Mouse (Mus musculus): Measurements from ENCODE around the gene Pla2g1b. TPM values are rescaled to one million over a fixed set of nuclear protein-coding genes. Genes with fewer than 3 reads are reported as not detected.

Gene Pla2g1b
- polyA plus RNA-seq, 1 experiment: not detected

DNA sequence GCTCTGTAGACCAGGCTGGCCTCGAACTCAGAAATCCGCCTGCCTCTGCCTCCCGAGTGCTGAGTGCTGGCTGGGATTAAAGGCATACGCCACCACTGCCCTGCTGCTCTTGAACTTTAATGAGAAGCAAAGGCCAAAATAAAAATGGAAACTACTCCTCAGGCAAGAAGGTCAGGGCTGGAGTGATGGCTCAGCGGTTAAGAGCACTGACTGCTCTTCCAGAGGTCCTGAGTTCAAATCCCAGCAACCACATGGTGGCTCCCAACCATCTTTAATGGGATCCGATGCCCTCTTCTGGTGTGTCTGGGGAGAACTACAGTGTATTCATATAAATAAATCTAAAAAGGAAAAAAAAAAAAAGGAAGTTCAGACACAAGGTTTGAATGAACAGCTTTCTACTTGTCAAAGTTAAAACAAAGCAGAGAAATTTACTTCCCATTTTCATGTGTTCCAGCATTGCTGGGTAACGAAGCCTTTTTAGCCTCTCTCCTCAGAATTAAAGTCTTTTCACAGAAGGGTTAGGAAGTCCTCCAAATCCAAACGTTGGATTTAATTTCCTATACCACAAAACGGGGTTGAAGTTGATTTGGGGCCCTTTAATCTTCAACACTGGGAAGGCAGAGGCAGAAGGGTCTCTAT is 22.0 kb downstream of the Pla2g1b start:
- TF ChIP-seq GATA1 (IDR thresholded peaks at IDR 0.05; ENCODE audit: low read length): no peak

DNA sequence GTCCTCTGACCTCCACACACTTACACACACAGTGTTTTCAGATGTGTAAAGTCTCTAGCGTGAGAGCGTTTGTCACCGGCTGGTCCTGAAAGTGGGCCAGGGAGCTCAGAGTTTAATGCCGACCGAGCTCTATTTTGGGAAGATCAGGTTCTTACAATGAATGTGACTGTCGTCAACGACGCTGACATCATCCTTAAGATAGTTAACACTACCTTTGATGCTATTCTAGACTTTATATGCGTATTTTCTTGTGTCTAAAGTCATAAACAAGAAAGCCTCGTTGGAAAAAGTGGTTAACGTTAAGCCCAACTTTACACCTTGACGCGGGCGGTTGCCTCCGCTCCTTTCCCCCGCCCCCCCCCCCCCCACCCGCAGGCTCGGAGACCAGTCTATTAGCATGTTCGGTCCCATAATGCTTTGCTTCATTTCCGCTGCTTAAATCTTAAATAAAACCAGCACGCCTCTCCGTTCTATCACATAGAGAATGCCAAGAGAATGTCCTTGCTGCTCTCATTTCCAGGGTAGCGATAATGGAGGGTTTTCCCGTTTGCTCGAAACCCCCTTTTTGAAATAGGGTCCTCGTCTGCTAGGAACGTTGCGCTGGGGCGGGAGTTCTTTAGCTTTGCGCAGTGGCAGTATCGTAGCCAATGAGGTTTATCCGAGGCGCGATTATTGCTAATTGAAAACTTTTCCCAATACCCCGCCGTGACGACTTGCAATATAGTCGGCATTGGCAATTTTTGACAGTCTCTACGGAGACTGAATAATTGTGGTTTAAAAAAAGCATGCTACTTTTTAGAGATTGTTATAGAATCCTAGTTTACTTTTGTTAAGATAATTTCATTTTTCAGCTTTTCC is 23.0 kb downstream of the Pla2g1b start:
- TF ChIP-seq GATA1 (IDR thresholded peaks at IDR 0.05; ENCODE audit: low read length): no peak

DNA sequence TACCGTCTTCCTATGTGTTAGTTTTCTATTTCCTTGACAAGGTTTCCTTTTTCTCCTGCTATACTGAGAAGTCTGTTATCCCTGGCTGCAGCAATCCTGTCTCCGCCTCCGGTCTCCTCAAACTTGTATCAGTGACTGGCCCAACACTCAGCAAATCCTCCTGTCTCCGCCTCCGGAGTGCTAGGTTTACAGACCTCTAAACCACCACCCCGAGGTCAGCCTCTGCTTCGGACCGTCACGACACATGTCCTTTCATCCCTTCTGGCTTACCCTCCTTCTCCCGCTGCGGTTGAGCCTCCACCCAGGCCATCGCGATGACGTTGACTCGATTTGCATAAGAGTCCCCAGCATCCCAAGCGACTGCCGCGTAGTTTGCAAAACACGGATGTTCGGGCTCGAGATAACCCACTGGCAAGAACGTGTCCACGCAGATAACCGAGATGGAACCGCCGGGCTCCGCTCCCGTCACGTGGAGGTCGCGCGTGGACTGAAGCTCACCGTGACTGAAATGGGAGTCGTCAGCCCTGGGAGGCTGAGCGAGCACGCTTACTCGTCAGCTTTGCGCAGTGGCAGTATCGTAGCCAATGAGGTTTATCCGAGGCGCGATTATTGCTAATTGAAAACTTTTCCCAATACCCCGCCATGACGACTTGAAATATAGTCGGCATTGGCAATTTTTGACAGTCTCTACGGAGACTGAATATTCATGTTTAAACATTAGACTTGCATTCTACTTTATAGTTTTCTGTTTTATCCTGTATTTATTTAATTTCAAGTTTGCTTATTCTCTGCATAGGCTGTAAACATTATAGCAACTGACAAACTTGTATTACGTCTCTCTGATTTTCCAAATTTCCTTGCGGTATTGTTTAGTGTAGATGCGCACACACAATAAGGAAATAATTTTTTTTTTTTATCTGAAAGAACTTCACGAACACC is 23.9 kb downstream of the Pla2g1b start:
- TF ChIP-seq GATA1 (IDR thresholded peaks at IDR 0.05; ENCODE audit: low read length): no peak

DNA sequence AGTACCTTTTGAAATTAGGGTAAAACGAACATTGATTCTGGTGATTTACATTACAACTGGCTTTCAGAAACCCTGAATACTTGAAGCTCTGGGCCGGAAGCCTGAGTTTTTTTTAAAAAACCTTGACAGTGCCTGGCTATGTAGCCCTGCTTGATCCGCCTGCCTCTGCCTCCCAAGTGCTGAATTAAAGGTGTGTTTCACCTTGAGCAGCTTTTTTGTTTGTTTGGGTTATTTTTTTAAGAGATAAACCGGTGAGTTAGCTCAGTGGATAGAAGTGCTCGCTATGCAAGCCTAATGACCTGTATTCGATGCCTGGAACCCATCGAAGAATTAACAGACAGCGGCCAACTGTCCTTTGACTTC is 24.6 kb downstream of the Pla2g1b start:
- TF ChIP-seq GATA1 (IDR thresholded peaks at IDR 0.05; ENCODE audit: low read length): no peak

DNA sequence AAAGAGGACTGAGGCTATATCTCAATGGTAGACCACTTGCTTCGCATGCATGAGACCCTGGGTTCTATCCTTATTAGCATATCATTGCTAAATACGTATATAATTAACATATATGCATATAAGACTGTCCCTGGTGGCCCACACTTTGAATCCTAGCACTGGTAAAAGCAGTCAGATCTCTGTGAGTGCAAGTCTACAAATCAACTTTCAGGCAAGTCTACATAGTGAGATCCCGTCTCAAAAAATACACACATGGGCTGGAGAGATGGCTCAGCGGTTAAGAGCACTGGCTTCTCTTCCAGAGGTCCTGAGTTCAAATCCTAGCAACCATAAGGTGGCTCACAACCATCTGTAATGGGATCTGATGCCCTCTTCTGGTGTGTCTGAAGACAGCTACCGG is 25.0 kb downstream of the Pla2g1b start:
- TF ChIP-seq GATA1 (IDR thresholded peaks at IDR 0.05; ENCODE audit: low read length): no peak

DNA sequence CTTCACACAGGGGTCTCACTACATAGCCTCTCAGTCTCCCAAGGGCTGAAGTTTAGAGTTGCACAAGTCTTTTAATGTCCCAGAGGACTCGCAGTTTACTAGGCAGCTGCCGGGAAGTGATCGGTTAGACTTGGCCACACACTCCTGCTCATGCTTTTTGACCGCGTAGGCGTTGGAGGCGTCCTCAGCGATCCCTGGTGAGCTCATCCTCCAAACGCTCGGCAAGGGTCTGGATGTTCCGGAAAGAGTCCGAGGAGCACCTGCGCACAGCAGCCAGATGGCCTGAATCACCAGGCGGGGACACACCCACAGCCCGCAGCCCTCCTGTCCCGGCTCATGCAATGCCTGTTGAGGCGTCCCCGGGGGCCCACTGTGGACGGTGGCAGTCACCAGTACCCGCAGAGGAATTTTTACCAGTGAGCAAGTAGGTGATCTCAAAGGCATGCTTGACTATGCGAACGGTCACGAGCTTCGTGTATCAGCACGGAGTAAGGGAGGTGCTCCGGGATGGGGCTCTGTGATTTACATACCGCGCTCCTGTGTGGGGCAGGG is 25.8 kb downstream of the Pla2g1b start:
- no peak for TF ChIP-seq GATA1 (IDR thresholded peaks at IDR 0.05; ENCODE audit: low read length)

DNA sequence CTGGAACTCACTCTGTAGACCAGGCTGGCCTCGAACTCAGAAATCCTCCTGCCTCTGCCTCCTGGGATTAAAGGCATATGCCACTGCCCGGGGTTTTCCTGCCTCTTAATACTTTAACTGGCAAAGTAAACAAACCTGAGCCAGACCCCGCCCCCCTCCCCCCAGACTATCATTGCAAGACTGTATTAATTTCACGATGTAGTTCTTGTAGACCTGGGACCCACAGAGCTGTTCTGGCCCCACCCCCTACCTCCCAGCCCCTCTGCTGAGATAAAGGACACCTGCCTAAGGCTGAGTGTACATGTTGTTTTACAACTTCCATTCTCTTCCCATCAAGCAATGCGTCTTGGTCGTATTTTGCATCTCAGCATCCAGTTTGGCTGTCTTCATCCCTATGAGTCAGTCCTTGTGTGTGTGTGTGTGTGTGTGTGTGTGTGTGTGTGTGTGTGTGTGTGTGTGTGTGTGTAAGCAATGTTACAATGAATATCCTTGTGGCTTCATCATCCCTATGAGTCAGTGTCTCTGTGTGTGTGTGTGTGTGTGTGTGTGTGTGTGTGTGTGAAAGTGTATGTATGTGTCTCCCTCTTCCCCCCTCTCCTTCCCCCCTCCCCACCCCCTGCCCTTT is 26.8 kb downstream of the Pla2g1b start:
- TF ChIP-seq GATA1 (IDR thresholded peaks at IDR 0.05; ENCODE audit: low read length): no peak

DNA sequence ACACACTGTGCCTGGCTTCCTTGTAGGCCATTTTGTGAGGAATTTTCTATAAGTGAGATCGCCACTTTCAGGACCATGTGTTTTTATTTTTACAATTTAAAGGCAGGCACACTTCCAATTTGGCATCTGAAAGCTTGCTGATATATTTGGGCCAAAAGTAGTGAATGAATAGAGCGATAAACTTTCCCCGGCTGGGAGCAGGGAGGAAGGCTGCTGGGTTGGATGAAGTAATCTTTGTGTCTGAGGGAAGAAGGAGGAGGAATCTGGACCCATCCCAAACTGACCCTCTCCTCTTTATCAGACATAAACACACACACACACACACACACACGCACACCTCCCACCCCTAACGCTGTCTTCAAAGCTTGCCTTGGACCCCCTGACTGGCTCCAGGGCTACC is 27.4 kb downstream of the Pla2g1b start:
- no peak for TF ChIP-seq GATA1 (IDR thresholded peaks at IDR 0.05; ENCODE audit: low read length)

DNA sequence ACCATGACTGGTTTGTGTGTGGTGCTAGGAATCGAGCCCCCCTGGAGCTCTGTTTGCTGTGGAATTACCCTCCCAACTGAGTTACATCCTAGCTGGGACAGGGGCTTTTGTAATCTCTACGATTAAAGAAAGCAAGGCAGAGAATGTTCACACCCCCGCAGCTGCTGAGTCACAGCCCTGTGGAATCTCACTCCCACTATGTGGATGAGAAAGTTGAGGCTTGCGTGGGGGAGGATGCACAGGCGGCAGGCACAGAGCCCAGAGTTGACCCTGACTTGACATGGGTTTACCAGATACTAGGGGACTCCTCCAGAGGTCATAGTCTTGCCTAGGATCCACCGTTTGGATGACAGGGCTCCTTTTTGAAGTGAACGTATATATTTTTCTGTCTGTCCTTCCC is 31.0 kb downstream of the Pla2g1b start:
- no peak for TF ChIP-seq GATA1 (IDR thresholded peaks at IDR 0.05; ENCODE audit: low read length)

DNA sequence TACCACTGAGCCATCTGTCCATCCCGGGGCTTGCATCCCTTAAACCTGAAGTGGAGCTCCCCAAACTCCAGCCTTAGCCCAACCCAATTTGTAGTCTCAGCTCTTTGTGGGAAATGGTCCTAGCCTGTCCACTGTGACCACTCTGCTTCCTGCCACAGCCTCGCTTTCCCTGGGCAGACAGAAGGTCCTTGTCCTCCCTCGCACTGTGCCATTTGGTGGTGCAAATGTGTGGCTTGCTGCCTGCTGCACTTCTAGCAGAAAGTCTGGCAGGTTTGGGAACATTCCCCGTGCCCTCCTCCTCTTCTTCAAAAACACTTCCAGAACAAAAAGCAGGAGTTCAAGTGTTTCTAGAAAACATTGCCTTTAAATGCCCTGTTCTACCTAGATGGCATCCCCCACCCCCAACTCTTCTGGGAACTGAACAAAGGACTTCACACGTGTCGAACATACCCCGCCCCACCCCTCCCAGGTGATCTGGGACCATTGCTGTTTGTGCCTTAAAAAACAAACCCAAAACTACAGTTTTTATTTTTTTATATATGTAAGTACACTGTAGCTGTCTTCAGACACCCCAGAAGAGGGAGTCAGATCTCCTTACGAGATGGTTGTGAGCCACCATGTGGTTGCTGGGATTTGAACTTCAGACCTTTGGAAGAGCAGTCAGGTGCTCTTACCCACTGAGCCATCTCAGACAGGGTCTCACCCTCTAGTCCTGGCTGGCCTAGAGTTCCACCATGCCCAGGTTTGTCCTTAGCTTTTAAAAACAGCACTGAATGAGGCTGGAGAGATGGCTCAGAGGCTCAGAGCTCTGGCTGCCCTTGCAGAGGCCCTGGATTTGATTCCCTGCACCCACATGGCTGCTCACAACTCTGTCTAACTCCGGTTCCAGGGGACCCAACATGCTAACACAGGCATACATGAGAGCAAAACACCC is 32.5 kb downstream of the Pla2g1b start:
- no peak for TF ChIP-seq GATA1 (IDR thresholded peaks at IDR 0.05; ENCODE audit: low read length)

DNA sequence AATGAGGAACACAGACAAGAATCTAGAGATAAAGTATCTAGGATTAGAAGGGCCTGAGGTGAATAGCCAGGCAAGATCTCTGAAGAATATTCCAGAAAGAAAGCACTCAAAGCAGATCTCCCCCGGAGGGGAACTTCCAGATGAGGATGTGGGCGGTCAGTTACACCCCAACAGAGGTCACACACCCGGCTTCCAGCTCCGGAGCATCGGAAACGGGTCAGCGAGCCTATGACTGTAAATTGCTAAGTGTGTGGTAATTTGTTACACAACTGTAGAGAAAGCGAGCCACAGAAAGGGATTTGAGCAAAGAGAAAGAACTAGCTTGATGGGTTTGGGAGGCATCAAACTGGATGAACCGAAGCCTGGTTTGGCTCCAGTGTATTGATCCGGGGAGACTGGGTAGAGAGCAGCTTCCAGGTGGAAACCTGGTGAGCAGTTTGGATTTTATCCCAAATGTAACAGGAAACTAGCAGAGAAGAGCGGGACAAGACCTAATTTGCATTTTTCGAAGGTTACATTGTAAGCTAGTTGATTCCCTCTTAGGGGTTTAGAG is 34.4 kb downstream of the Pla2g1b start:
- no peak for TF ChIP-seq GATA1 (IDR thresholded peaks at IDR 0.05; ENCODE audit: low read length)

DNA sequence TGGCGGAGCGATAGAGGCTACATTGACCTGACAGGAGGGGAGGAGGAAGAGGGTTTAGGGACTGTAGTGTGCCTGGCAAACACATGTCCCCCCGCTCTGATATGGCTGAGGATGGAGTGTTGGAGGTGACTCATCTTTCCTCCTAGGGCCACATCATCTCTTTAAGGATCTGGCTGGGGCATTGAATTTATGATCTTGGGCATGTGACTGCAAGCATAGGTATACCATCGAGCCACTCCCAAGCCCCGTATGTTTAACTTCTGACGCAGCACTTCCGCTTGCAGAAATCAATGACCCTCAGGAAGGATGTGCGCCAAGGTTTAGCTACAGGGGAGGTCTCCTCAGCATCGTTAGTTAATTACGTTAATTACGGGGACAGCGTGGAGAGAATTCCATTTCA is 37.0 kb downstream of the Pla2g1b start:
- no peak for TF ChIP-seq GATA1 (IDR thresholded peaks at IDR 0.05; ENCODE audit: low read length)

DNA sequence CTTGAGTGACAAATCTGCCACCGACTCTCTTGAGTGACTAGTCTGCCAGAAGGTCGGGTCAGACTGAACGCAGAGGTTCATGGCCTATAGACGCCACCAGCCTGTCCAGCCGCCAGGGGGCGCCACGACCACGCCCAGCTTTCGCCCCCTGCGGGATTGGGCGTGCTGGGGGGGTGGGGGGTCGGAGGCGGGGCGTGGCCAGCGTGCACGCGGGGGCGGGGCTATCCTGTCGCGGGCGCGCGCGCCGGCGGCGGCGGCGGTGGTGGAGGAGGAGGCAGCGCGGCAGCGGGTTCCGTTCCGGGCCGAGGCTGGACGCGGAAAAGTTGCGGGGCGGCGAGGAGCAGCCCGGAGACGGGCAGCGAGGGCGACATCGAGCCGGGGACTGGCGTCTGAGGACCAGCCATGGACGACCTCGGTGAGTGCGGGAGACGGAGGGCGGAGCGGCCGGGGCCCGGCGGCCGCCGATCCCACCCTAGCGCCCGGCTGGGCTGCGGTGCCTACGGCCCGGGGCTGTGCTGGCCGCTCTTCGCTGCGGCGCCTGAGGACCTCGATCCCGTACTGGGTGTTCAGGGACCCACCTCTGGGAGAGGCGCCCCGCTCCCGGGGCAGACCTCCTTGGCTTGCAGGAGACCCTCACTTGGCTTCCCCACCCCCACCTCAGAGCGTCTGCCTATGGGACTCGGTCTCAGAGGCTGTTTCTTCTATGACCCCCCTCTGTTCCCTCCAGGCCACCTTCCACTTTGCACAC is 40.6 kb downstream of the Pla2g1b start, which contains the start of gene Pxn:
Gene Pxn, plus strand, starts transcription at position 223 of the 748 bp plus-strand sequence.
- TF ChIP-seq GATA1 (IDR thresholded peaks at IDR 0.05; ENCODE audit: low read length): no peak
